Mouse (Mus musculus) layer of hippocampus, postnatal 14 days (tissue): ENCODE measurements at regions not wholly inside any gene's neighbourhood (a gene's known extent, or its start where the extent isn't known, plus 50 kb on each side); places are given as distances from the start of the nearest gene placed in this dataset.

ENCODE experiments used
- DNase-seq, 2 experiments: peaks; one replicate each; pipeline ENCODE4 v3.0.0; 2021 to 2022; ENCODE audit warnings: low spot score in 2 of 2, mixed read lengths in 1 of 2

GRCm38 (mm10) chr13:41899281-41899680, 51.8 kb upstream of the Adtrp start:
- no peak for DNase-seq

GRCm38 (mm10) chr13:41897481-41898317, 50.2 kb upstream of the Adtrp start:
- DNase-seq, result no peak
